Mouse (Mus musculus): ENCODE measurements around the gene Gatad1.
A peak's percentile ranks its signal among the peaks of the same experiment; 100 is the strongest.
"Not testable (repeated sequence)": the region's sequence is repeated elsewhere in the genome, so short reads cannot be mapped to it uniquely, and the experiment has no call there.

The Gatad1 gene

DNA sequence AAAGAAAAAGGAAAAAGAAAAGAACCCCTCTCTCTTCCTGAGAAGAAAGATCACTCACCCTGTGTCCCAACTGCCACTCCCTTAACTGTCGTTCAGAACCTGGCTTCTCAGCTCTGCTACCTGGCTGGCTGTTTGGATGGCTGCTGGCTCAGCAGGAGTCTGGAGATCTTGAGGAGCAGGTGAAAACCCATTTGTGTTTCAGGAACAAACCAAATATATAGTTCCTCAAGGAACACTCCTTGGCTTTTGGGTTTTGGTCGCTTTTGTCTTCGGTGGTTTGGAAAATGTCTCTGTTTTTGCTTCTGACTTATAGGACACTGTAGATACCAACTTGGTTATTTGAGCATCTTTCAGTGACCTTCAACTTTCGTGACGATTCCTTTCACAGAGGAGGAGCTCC, at the start of gene Gatad1:
Gatad1 (minus strand) TSS at position 101 of the 400 bp plus-strand sequence.
- DNase-seq (ENCODE audit: low spot score) = no peak

GRCm38 (mm10) chr5:3702180-3702579, 45.2 kb upstream of the Gatad1 start:
- DNase-seq (ENCODE audit: low spot score) = no peak

DNA sequence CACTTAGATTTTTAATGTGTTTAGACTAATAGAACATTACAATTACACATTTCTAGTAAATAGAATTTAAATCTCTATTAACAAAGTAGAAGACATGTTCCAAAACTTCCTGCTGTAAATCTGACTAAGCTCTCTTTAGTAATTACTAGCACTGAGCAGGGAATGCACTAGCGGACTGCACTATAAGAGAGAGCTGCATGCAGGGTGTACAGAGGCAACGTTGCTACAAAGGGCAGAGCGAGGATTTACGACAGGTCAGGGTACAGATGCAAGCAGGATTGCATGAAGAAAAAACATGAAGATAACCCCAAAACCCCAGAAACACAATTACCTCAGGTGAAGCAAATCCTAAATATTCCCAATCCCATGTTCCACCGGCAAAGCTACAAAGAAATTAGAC, 43.0 kb upstream of the Gatad1 start:
- DNase-seq (ENCODE audit: low spot score) = no peak

DNA sequence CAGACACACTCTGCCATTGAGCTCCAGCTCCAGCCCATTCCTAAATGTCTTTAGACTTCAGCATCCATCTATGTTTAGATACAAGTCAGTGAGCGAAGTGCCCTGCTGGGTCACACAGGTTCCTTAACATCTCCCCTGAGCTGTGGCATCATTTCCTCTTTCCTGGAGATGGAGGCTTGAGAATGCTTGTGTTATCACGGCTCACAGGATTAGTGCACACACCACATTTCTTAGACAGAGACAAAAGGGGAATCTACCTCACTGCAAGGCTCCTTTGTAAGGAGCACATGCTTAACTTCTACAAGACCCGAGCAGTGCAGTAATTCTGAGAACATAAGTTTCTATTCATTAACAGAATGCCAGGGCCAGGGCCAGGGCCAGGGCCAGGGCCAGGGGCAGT, 39.0 kb upstream of the Gatad1 start:
- DNase-seq (ENCODE audit: low spot score) = no peak

GRCm38 (mm10) chr5:3695191-3695590, 38.2 kb upstream of the Gatad1 start:
- no peak for DNase-seq (ENCODE audit: low spot score)

- no peak for DNase-seq (ENCODE audit: low spot score)
Measured at GRCm38 (mm10) chr5:3692956-3693355, 36.0 kb upstream of the Gatad1 start.

- DNase-seq (ENCODE audit: low spot score) = no peak
Measured at GRCm38 (mm10) chr5:3691283-3691682, 34.3 kb upstream of the Gatad1 start.

DNA sequence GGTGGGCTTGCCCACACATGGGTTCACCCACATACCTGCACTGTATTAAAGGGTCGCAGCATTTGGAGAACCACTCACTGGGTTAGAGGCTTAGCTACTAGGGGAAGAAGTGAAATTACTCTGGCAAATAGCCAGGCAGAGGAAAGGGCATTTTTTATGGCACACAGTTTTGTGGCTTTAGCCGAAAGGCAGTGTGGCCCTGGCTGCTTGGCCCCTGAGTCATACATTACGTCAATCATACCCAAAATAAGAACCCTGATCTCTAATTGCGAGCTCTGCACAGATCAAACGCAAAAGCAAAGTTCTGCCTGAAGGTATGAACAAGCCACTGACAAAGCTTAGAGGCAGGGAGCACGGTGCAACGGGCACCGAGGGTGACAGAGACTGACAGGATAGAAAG, 31.3 kb upstream of the Gatad1 start:
- DNase-seq (ENCODE audit: low spot score) = no peak

DNA sequence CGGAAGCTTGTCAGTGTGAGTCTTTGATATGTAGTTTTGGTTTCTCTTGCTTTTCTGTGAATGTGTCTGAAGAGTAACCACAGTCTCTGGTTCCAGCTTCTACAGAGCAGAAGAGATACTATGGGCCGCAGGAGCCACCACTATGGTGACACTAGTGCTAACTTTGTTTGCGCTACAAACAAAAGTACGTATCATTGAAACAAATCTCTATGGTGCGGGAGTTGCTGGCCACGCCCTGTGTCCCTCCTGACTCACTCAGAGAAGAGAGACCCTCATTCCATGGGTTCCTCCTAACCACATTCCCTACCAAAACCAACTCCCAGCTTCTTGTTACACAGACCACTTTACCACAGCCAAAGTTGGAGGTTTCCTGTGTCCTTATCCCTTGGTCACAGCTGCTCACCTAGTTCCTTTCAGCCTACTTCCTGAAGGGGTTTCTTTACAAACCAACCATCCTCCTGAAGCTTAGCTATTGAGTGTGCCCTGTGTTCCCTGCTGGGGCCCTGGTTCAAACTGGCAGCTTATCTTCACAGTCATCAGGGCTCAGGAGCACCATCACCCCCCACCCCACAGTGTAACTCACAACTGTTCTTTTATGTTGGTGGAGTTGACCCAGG, 13.1 kb upstream of the Gatad1 start:
- DNase-seq (ENCODE audit: low spot score) = no peak

DNA sequence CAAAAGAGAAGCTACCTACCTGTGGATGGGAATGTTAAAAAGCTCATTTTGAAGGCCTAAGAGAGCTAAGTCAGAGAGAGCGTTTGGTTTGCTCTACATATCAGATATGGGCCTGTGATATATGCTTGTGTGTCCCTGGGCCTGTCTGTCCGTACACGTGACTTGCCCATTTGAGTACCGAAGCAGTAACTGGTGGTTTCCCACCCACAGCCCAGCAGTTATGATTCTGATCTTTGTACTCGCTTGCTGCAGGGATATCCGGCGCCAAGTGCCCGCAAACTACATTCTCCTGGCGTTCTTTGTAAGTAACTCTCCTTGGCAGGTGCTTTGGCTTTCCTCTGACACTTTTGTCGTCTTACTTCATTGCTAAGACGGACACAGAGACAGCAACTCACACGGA, 9.6 kb upstream of the Gatad1 start:
- no peak for DNase-seq (ENCODE audit: low spot score)

GRCm38 (mm10) chr5:3665225-3665624, 8.2 kb upstream of the Gatad1 start:
- DNase-seq (ENCODE audit: low spot score) = no peak

- no peak for DNase-seq (ENCODE audit: low spot score)
Measured at GRCm38 (mm10) chr5:3653801-3654200, 3.2 kb downstream of the Gatad1 start.

DNA sequence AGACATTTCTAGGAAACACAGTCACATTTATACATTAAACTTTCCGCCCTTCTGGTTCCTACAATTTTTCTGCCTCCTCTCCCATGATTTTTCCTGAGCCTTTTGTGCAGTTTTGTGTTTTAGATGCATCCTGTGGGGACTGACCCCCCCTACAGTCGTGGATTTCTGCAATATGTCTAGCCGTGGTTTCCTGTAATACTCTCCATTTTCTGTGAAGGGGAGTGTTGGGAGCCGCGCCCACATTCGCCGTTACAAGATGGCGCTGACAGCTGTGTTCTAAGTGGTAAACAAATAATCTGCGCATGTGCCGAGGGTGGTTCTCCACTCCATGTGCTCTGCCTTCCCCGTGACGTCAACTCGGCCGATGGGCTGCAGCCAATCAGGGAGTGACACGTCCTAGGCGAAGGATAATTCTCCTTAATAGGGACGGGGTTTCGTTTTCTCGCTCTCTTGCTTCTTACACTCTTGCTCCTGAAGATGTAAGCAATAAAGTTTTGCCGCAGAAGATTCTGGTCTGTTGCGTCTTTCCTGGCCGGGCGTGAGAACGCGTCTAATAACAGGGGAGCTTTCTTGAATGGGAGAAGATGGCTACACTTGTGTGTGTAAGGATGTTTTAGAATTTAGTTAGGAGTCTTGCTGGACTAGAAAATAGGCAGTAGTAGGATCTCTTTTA, 3.9 kb downstream of the Gatad1 start:
- not testable (repeated sequence) for DNase-seq (ENCODE audit: low spot score)

GRCm38 (mm10) chr5:3651621-3652020, 5.4 kb downstream of the Gatad1 start:
- DNase-seq (ENCODE audit: low spot score) = no peak

- DNase-seq (ENCODE audit: low spot score) = no peak
Measured at GRCm38 (mm10) chr5:3650881-3651280, 6.1 kb downstream of the Gatad1 start, which contains the start of gene Tmbim7. Gene Tmbim7, plus strand, starts transcription at chr5:3651181.

GRCm38 (mm10) chr5:3648849-3649210, 8.2 kb downstream of the Gatad1 start:
- no peak for DNase-seq (ENCODE audit: low spot score)

- no peak for DNase-seq (ENCODE audit: low spot score)
Measured at GRCm38 (mm10) chr5:3648206-3648848, 8.7 kb downstream of the Gatad1 start.

DNA sequence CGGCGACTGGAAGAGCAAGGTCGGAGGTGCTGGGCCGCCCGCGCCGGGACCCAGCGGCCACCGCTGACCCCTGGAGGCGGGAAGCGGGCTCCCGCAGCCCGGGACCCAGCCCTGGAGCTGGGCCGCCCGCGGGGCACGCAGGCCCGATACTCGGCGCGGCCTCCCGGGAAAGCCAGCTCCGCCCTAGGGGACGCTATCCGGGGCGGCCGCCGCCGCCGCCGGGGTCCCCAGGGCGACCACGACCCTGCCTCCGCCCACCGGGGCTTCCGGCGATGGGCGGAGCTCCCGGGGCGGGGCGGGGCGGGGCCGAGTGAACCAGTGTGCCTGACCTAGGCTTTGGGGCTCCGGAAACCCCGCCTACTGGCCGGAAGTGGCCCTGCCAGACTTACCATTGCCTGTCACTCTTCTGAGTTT, 9.3 kb downstream of the Gatad1 start:
- peak; percentile 94 for DNase-seq (ENCODE audit: low spot score)

GRCm38 (mm10) chr5:3646991-3647707, 9.8 kb downstream of the Gatad1 start:
- peak; percentile 73 for DNase-seq (ENCODE audit: low spot score)

DNA sequence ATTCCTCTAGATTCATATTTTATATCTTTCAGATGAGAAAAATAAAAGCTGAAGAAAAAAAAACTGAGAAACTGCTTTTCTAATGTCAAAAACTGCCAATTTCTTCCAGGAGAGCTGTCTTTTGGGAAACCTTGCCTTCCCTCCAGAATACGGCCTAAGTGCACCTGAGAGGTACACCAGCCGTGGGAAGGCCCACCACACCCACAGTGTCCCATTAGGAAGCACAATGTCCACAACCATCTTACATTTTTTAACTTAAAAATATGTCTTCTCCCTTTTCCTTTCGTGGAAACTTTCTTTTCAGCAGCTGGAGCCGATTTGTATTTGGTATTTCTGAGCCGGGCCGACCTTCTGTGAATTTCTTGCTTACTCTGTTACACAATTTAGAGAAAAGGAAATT, 10.4 kb downstream of the Gatad1 start:
- DNase-seq (ENCODE audit: low spot score) = no peak

- no peak for DNase-seq (ENCODE audit: low spot score)
Measured at GRCm38 (mm10) chr5:3645326-3645725, 11.7 kb downstream of the Gatad1 start.

DNA sequence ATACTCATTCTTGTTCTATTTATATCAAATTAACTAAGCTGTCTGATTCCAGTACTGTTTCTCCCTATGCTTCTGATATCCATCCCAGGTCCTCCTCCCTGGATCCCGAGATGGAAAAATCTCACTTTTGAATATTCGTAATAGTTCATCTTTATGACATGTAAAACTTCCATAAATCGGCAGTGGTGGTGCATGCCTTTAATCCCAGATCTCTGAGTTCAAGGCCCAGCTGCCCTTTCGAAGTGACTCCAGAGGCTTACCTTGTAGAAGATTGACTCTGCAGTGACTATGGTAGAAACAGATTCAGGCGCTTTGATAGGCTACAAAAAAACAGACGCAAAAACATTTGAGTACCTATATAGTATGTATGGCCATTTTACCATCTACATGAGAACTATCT, 12.4 kb downstream of the Gatad1 start:
- no peak for DNase-seq (ENCODE audit: low spot score)

DNA sequence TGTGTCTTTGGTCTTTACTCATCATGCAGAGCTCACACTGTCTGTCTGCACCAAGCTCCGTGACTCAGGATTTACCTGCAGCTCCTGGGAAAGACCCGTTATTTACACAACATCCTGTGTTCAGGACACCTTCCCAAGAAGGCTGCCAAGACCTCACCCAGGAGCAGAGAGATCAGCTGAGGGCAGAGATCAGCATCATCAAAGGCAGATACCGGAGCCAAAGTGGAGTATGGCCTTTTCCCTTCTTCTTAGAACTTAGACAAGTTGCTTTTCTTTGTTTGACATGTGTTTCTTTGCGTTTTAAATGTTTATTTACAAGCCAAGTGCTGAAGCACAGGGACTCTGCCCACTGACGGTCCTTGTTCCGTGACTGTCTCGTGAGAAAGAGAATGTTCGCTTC, 21.7 kb downstream of the Gatad1 start:
- DNase-seq (ENCODE audit: low spot score) = no peak

All from yolk sac, embryonic 10.5 days (tissue).